Mouse (Mus musculus) lung, postnatal 0 days (tissue): ENCODE data around the gene Pip4k2a.
"Not testable (repeated sequence)": the region's sequence is repeated elsewhere in the genome, so short reads cannot be mapped to it uniquely, and the experiment has no call there.

Experiments
- CTCF ChIP-seq: IDR thresholded peaks from 2 replicates; pipeline ENCODE4 v1.5.1; 2016; ENCODE audit warnings: antibody characterized with exemption, mild to moderate bottlenecking
- EP300 ChIP-seq: IDR thresholded peaks from 2 replicates; pipeline ENCODE4 v1.6.1; 2016; ENCODE audit warnings: antibody characterized with exemption, mild to moderate bottlenecking, control low read depth

GRCm38 (mm10) chr2:19010541-19010940, 12.6 kb upstream of the Pip4k2a start:
- TF ChIP-seq EP300, CTCF: not testable (repeated sequence)
